Mouse (Mus musculus) heart, postnatal 0 days (tissue): ENCODE data around the gene Klc3. TPM values are rescaled to one million over a fixed set of nuclear protein-coding genes. Genes with fewer than 3 reads are reported as not detected.

Experiments
- ATAC-seq: fragments of 200-750 bp; cut with Nextera tagmentation; 2 replicates; pipeline ENCODE4 v1.8.0; 2017; ENCODE audit warnings: low read depth, moderate number of reproducible peaks, moderate library complexity; ENCODE audit not compliant: insufficient read depth
- DNase-seq: peaks from one replicate; pipeline ENCODE4 v3.0.0-alpha.2; 2016; ENCODE audit warnings: low spot score
- H3K27ac ChIP-seq: fragments of 300-500 bp; sonication (generic); 2 replicates; pipeline ENCODE4 v1.5.1; 2014; ENCODE audit warnings: low read depth, mild to moderate bottlenecking
- H3K27me3 ChIP-seq: fragments of 300-500 bp; sonication (generic); 2 replicates; pipeline ENCODE4 v1.6.1; 2014; ENCODE audit warnings: low read length, mixed read lengths; ENCODE audit not compliant: control insufficient read depth, insufficient read depth
- H3K36me3 ChIP-seq: fragments of 300-500 bp; sonication (generic); replicated peaks from 2 replicates; pipeline ENCODE4 v1.6.1; 2014; ENCODE audit warnings: low read length, mixed read lengths; ENCODE audit not compliant: control insufficient read depth, insufficient read depth
- H3K4me1 ChIP-seq: fragments of 300-500 bp; sonication (generic); 2 replicates; pipeline ENCODE4 v1.6.1; 2014; ENCODE audit warnings: antibody characterized with exemption; ENCODE audit not compliant: control insufficient read depth, insufficient read depth
- H3K4me2 ChIP-seq: fragments of 300-500 bp; sonication (generic); 2 replicates; pipeline ENCODE4 v1.6.1; 2014; ENCODE audit warnings: low read depth, mild to moderate bottlenecking, low read length, moderate library complexity
- H3K4me3 ChIP-seq: fragments of 300-500 bp; sonication (generic); 2 replicates; pipeline ENCODE4 v1.5.1; 2014; ENCODE audit warnings: low read depth, low read length
- H3K9ac ChIP-seq: fragments of 300-500 bp; sonication (generic); replicated peaks from 2 replicates; pipeline ENCODE4 v1.6.1; 2014; ENCODE audit warnings: low read depth, low read length, mixed read lengths
- H3K9me3 ChIP-seq: fragments of 300-500 bp; sonication (generic); replicated peaks from 2 replicates; pipeline ENCODE4 v1.6.1; 2016; ENCODE audit warnings: low read length; ENCODE audit not compliant: control insufficient read depth
- CTCF ChIP-seq: IDR thresholded peaks from 2 replicates; pipeline ENCODE4 v1.5.1; 2016; ENCODE audit warnings: antibody characterized with exemption, control low read depth, low read depth
- EP300 ChIP-seq: IDR thresholded peaks from 2 replicates; pipeline ENCODE4 v1.6.1; 2016; ENCODE audit warnings: antibody characterized with exemption, low read depth
- WGBS: fragments of 180-500 bp; shearing (Covaris S2); extraction: QIAGEN DNeasy Blood & Tissue Kit; methylation state at CpG from one replicate; pipeline ENCODE4 v1.1.7; 2014; 5-methylcytosine and 5-hydroxymethylcytosine counted together
- polyA plus RNA-seq: library from polyadenylated mRNA; unstranded; fragments of >200 nt; fragmentation: Nextera tagmentation; extraction: Ambion mirVana; gene quantifications from 2 replicates; pipeline ENCODE4 v1.2.1, GENCODE M21; 2015
- total RNA-seq: library from RNA; depleted of rRNA; stranded (reverse); fragments of >200 nt; gene quantifications from 2 replicates; pipeline ENCODE4 v1.2.3, GENCODE M21; 2014; ENCODE audit warnings: low replicate concordance

The Klc3 gene
- total and polyA plus RNA-seq, 2 experiments from 2014 or later: 0.72 TPM; not detected in 1

DNA sequence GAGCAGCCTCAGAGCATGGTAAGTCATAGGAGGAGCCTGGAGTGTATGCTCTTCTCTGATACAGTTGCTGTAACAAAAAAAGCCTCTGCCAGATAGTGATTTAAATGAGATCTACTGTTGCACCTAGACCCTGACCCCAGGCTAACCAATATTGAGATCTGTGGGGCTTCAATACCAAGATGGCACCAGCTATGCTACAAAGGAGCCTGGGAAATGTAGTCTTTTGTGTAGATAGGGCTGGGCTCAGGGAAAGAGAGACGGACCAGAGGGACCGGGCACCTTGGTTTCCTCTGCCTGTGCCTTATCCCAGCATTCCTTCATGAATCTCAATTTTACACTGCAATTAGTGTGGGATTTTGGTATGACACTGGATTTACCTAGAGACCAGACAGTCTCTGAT, 30.5 kb downstream of the Klc3 start:
- Histone ChIP-seq H3K4me2 (no peak overlapping the region), H3K9me3 (no peaks in the 10 kb centered on the region), H3K36me3 (peaks cover 58% of the 10 kb centered on the region), H3K4me1 (no peaks in the 10 kb centered on the region), H3K27me3 (no peaks in the 10 kb centered on the region), H3K4me3 (no peak overlapping the region), H3K9ac (no peak overlapping the region), H3K27ac (no peak overlapping the region)
- no peak for ATAC-seq
- TF ChIP-seq EP300 (no peak), CTCF (no peak)
- WGBS: 88% methylated on average over 2 of the region's 2 CpGs
- DNase-seq: no peak

DNA sequence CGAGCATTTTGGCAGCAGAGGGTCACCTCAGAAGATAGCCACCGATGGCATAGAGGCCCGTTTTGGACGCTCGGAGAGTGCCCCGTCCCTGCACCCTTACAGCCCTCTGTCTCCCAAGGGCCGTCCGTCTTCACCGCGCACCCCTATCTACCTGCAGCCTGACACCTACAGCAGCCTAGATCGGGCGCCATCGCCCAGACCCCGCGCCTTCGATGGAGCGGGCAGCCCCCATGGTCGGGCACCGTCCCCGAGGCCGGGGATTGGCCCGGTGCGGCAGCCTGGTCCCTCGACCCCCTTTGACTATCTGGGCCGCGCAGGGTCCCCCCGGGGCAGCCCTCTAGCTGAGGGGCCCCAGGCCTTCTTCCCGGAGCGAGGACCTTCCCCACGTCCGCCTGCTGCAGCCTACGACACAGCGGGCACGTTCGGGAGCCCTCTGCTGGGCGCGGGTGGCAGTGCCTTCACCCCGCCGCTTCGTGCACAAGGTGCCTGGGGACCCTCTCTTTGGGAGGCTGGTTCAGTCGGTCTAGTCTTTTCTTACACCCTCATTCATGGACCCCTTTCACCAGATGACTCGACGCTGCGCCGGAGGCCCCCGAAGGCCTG, 34.0 kb downstream of the Klc3 start:
- TF ChIP-seq EP300 (no peak), CTCF (peak; percentile 66)
- Histone ChIP-seq H3K9me3 (no peaks in the 10 kb centered on the region), H3K4me1 (0 out of 2 replicates have a peak, but pooled peaks cover 3% of the 10 kb centered on the region), H3K27ac (no peak overlapping the region), H3K27me3 (no peaks in the 10 kb centered on the region), H3K36me3 (peaks cover 44% of the 10 kb centered on the region), H3K4me2 (peak overlapping the region; percentile 59), H3K4me3 (peak overlapping the region; percentile 29), H3K9ac (no peak overlapping the region; the same call in 1 of the 2 replicates)
- WGBS: 27% methylated on average over 46 of the region's 46 CpGs
- DNase-seq (peak; percentile 20), ATAC-seq (peak; percentile 44; the same call in 1 of the 2 replicates)

DNA sequence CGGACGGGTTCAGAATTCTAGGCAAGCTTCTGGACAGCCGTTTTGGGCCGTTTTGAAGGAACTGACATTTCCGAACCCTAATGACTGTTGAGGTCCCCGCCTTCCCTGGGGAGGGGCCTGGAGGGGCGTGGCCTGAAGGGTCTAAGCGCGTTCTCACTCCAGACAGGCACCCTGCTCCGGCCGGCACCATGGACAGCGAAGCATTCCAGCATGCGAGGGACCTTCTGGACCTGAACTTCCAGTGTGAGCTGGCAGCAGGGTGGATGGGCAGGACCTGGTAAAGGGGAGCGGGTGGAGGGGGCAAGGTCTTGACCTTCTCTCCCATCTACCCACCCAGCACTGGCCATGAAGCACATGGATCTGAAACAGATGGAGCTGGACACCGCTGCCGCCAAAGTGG, 35.5 kb downstream of the Klc3 start:
- Histone ChIP-seq H3K36me3 (peaks cover 32% of the 10 kb centered on the region), H3K27ac (no peak overlapping the region), H3K4me2 (no peak overlapping the region), H3K4me1 (peaks cover 9% of the 10 kb centered on the region; the same call in 1 of the 2 replicates), H3K27me3 (no peaks in the 10 kb centered on the region), H3K9me3 (no peaks in the 10 kb centered on the region), H3K4me3 (no peak overlapping the region), H3K9ac (no peak overlapping the region)
- DNase-seq: no peak
- 25% methylated on average over 16 of the region's 16 CpGs for WGBS
- TF ChIP-seq EP300 (no peak), CTCF (no peak)
- no peak for ATAC-seq

DNA sequence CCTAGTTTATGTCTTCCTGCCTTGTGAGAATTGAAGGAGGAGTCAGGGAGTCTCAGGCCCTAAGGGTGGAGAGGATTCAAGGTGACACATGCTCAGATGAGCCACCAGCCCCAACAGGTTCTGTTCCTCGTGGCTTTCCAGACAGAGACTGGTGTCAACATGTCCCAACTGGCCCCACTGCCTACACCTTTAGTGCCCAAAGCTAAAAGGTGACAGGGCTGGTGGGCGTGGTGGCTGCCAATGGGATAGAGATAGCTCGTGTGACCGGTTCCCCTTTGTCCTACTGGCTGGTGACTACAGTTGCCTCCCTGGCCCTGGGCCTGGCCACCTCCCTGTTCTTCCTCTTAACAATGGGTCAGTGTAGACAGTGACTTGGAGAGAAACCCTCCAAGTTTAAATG, 38.5 kb downstream of the Klc3 start:
- TF ChIP-seq EP300: no peak
- no peak for TF ChIP-seq CTCF
- WGBS: 49% methylated on average over 4 of the region's 4 CpGs
- Histone ChIP-seq H3K4me3 (no peak overlapping the region), H3K4me1 (peaks cover 13% of the 10 kb centered on the region; the same call in 1 of the 2 replicates), H3K9ac (no peak overlapping the region), H3K27me3 (no peaks in the 10 kb centered on the region), H3K9me3 (no peaks in the 10 kb centered on the region), H3K36me3 (peaks cover 11% of the 10 kb centered on the region), H3K4me2 (no peak overlapping the region), H3K27ac (no peak overlapping the region)
- DNase-seq (no peak), ATAC-seq (no peak)

DNA sequence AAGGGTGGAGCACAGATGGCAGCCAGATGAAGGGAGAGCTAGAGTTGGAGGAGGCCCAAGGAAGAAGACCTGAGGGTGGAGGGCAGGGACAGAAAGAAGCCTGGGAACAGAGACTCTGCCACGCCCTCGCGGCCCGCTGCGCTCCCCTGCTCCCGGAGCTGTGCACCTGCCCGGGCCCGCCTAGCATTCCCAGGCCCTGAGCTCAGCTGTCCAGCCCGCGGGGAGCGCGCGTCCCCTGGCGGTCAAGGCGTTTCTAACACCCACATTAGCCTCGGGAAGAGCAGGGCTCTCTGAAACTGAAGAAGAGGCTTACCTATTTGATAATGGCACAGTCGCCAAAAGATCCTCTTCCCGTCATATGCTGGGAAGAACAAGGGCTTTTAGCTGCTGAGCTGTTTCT, 40.0 kb downstream of the Klc3 start:
- no peak overlapping the region for H3K9ac ChIP-seq
- DNase-seq: peak; percentile 46
- ATAC-seq: no peak
- H3K4me3 ChIP-seq: no peak overlapping the region
- WGBS: 5% methylated on average over 18 of the region's 18 CpGs
- H3K9me3 ChIP-seq: no peaks in the 10 kb centered on the region
- H3K4me1 ChIP-seq: peaks cover 13% of the 10 kb centered on the region; the same call in 1 of the 2 replicates
- TF ChIP-seq EP300: no peak
- TF ChIP-seq CTCF: peak; percentile 84
- 0 out of 2 replicates have a peak, but pooled peaks cover 4% of the 10 kb centered on the region for H3K36me3 ChIP-seq
- H3K27ac ChIP-seq: peak overlapping the region; percentile 87
- H3K27me3 ChIP-seq: no peaks in the 10 kb centered on the region
- peak overlapping the region; percentile 14 for H3K4me2 ChIP-seq

DNA sequence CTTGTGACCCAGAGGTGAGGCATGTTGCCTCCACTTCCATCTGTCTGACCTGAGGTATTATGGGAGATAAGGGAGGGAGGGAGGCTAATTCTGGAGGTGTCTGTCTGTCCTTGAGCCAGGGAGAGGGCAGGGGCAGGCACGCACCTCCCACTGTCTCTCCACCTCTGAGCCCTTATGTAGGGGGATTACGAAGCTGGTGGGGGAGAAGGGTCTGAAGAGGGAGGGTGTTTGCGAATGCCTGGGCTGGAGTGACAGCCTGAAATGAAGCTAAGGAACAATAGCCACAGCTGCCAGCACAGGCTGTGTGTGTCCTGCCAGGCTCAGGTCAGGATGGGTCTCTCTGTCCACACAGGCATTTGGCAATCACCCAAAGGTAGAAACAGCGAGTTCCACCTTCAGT, 41.6 kb downstream of the Klc3 start:
- DNase-seq (peak; percentile 68), ATAC-seq (peak; percentile 40)
- WGBS: 8% methylated on average over 4 of the region's 4 CpGs
- H3K4me1 ChIP-seq: peaks cover 21% of the 10 kb centered on the region
- no peaks in the 10 kb centered on the region for H3K27me3 ChIP-seq
- H3K27ac ChIP-seq: peak overlapping the region; percentile 87
- H3K4me2 ChIP-seq: peak overlapping the region; percentile 79
- no peaks in the 10 kb centered on the region for H3K9me3 ChIP-seq
- 0 out of 2 replicates have a peak overlapping the region, but pooled peaks have one; percentile 8 for H3K9ac ChIP-seq
- H3K36me3 ChIP-seq: no peaks in the 10 kb centered on the region
- H3K4me3 ChIP-seq: peak overlapping the region; percentile 62
- TF ChIP-seq EP300 (no peak), CTCF (no peak)
